ENCODE assay signal across 8 mouse cellular contexts in genomic region chr13:71960846-71961735, GRCm38 (mm10). TPM values are rescaled to one million over a fixed set of nuclear protein-coding genes. Genes with fewer than 3 reads are reported as not detected.
DNase-seq lines count a peak whose midpoint lies in the region; ATAC-seq and TF ChIP-seq lines count a peak whose summit lies in the region.

No protein-coding gene starts in this region.

- no peaks in the 10 kb centered on the region for H3K36me3 ChIP-seq in forebrain, embryonic 10.5 days (replicated peaks)
- H3K36me3 ChIP-seq in forebrain, embryonic 16.5 days (ENCODE audit: control insufficient read depth, insufficient read depth), result no peaks in the 10 kb centered on the region
- no peaks in the 10 kb centered on the region for H3K36me3 ChIP-seq in hindbrain, embryonic 16.5 days (ENCODE audit: control insufficient read depth, insufficient read depth, low read length)
- H3K36me3 ChIP-seq in neural tube, embryonic 15.5 days, result no peaks in the 10 kb centered on the region

- H3K27ac ChIP-seq in forebrain, embryonic 10.5 days, result no peak overlapping the region
- H3K27ac ChIP-seq in forebrain, embryonic 16.5 days (ENCODE audit: low read length), result no peak overlapping the region
- 0 out of 2 replicates have a peak overlapping the region, but pooled peaks have one; percentile 60 for H3K27ac ChIP-seq in hindbrain, embryonic 16.5 days (ENCODE audit: low read depth, low read length)
- no peak overlapping the region for H3K27ac ChIP-seq in neural tube, embryonic 15.5 days (replicated peaks)

- WGBS in forebrain, embryonic 10.5 days, result 2% methylated on average over 9 of the region's 9 CpGs
- 4% methylated on average over 9 of the region's 9 CpGs for WGBS in forebrain, embryonic 16.5 days
- 12% methylated on average over 9 of the region's 9 CpGs for WGBS in lung, adult 2 months
- 17% methylated on average over 9 of the region's 9 CpGs for WGBS in hindbrain, embryonic 16.5 days
- 15% methylated on average over 9 of the region's 9 CpGs for WGBS in neural tube, embryonic 15.5 days

- TF ChIP-seq POLR2A in lung, adult 2 months (IDR thresholded peaks at IDR 0.05; ENCODE audit: borderline replicate concordance, extremely low read depth, low read depth, low read length), result no peak

- H3K9me3 ChIP-seq in forebrain, embryonic 10.5 days, result no peaks in the 10 kb centered on the region
- H3K9me3 ChIP-seq in forebrain, embryonic 16.5 days (ENCODE audit: control insufficient read depth, low read length), result no peaks in the 10 kb centered on the region
- no peaks in the 10 kb centered on the region for H3K9me3 ChIP-seq in hindbrain, embryonic 16.5 days (ENCODE audit: control insufficient read depth, low read length)
- H3K9me3 ChIP-seq in neural tube, embryonic 15.5 days (replicated peaks), result no peaks in the 10 kb centered on the region

- H3K4me1 ChIP-seq in forebrain, embryonic 10.5 days, result peaks cover 67% of the 10 kb centered on the region
- H3K4me1 ChIP-seq in forebrain, embryonic 16.5 days (replicated peaks; ENCODE audit: control insufficient read depth, insufficient read depth, low read length), result peaks cover 18% of the 10 kb centered on the region
- H3K4me1 ChIP-seq in lung, adult 2 months (ENCODE audit: control insufficient read depth, insufficient read depth, low read length), result no peaks in the 10 kb centered on the region
- H3K4me1 ChIP-seq in hindbrain, embryonic 16.5 days (ENCODE audit: control insufficient read depth, insufficient read depth, low read depth, low read length), result peaks cover 12% of the 10 kb centered on the region
- peaks cover 38% of the 10 kb centered on the region for H3K4me1 ChIP-seq in neural tube, embryonic 15.5 days

- no peak for ATAC-seq in forebrain, embryonic 16.5 days
- ATAC-seq in hindbrain, embryonic 16.5 days, result no peak
- no peak for ATAC-seq in neural tube, embryonic 15.5 days (ENCODE audit: low FRiP score)

- no peak overlapping the region for H3K4me2 ChIP-seq in forebrain, embryonic 16.5 days (ENCODE audit: low read length)
- H3K4me2 ChIP-seq in hindbrain, embryonic 16.5 days (ENCODE audit: low read length), result peak overlapping the region; percentile 59
- H3K4me2 ChIP-seq in neural tube, embryonic 15.5 days, result peak overlapping the region; percentile 68

- peak overlapping the region; percentile 59; the same call in 1 of the 2 replicates for H3K4me3 ChIP-seq in forebrain, embryonic 10.5 days
- H3K4me3 ChIP-seq in forebrain, embryonic 16.5 days (replicated peaks; ENCODE audit: low read length), result no peak overlapping the region
- peak overlapping the region; percentile 62 for H3K4me3 ChIP-seq in lung, adult 2 months (replicated peaks; ENCODE audit: extremely low read depth, low read depth, low read length)
- peak overlapping the region; percentile 56 for H3K4me3 ChIP-seq in hindbrain, embryonic 16.5 days (ENCODE audit: low read length)
- H3K4me3 ChIP-seq in neural tube, embryonic 15.5 days (replicated peaks), result peak overlapping the region; percentile 23

- peaks cover 99% of the 10 kb centered on the region for H3K27me3 ChIP-seq in forebrain, embryonic 10.5 days (ENCODE audit: poor library complexity, severe bottlenecking)
- peaks cover 73% of the 10 kb centered on the region for H3K27me3 ChIP-seq in forebrain, embryonic 16.5 days (replicated peaks; ENCODE audit: control insufficient read depth, insufficient read depth, low read length)
- H3K27me3 ChIP-seq in hindbrain, embryonic 16.5 days (replicated peaks; ENCODE audit: control insufficient read depth, insufficient read depth, low read length), result peaks cover 16% of the 10 kb centered on the region
- H3K27me3 ChIP-seq in neural tube, embryonic 15.5 days (replicated peaks), result peaks cover 78% of the 10 kb centered on the region

- no peak overlapping the region for H3K9ac ChIP-seq in forebrain, embryonic 16.5 days (replicated peaks; ENCODE audit: low read depth, low read length)
- no peak overlapping the region for H3K9ac ChIP-seq in hindbrain, embryonic 16.5 days (ENCODE audit: low read depth, low read length)
- no peak overlapping the region for H3K9ac ChIP-seq in neural tube, embryonic 15.5 days (replicated peaks)

- DNase-seq in forebrain, embryonic 10.5 days (ENCODE audit: extremely low spot score, low spot score), result no peak
- no peak for DNase-seq in lung, adult 2 months
- DNase-seq in lung, postnatal 4 days, result no peak
- DNase-seq in frontal cortex, adult 2 months (ENCODE audit: extremely low spot score in 1 of 2, low spot score in 1 of 2), result no peak
- no peak for DNase-seq in thymus, postnatal 10 days (ENCODE audit: low spot score in 2 of 2)

- no peak for TF ChIP-seq CTCF in lung, adult 2 months (IDR thresholded peaks at IDR 0.05; ENCODE audit: insufficient read depth, low read length)

RNA-seq across cellular contexts. Expression of gene Irx1, which starts 2.4 kb away (rescaled TPM):
- polyA plus RNA-seq in forebrain, embryonic 10.5 days (2016; fragmentation: Nextera tagmentation; extraction: Ambion mirVana), result 0.31 and 0.40 TPM in 2 replicates
- 0.37 and 0.68 TPM in 2 replicates for polyA plus RNA-seq in forebrain, embryonic 16.5 days (2015; fragmentation: Nextera tagmentation; extraction: Ambion mirVana)
- polyA plus RNA-seq in lung, adult 2 months (2012; rRNA removed), result 122 and 300 TPM in 2 replicates
- 4.1 and 5.7 TPM in 2 replicates for polyA plus RNA-seq in hindbrain, embryonic 16.5 days (2015; fragmentation: Nextera tagmentation; extraction: Ambion mirVana)
- polyA plus RNA-seq in neural tube, embryonic 15.5 days (2015; fragmentation: Nextera tagmentation; extraction: Ambion mirVana), result 1.4 and 3.2 TPM in 2 replicates
- 0.96 and 1.1 TPM in 2 replicates for polyA plus RNA-seq in frontal cortex, adult 2 months (2012; rRNA removed)

Comparison
In these comparisons a context has a peak if more than half of its experiments do, and no peak if none do; other contexts are left out.
1. RNA of gene Irx1, which starts 2.4 kb away (polyA plus RNA-seq): 122 to 300 TPM in lung, adult 2 months; 4.1 to 5.7 TPM in hindbrain, embryonic 16.5 days, 1.4 to 3.2 TPM in neural tube, embryonic 15.5 days, 0.96 to 1.1 TPM in frontal cortex, adult 2 months, 0.37 to 0.68 TPM in forebrain, embryonic 16.5 days and 0.31 to 0.40 TPM in forebrain, embryonic 10.5 days; every median in the first group is over 10 times any median in the second.